26 mouse cellular contexts compared by ENCODE assay signal in the genomic region with DNA sequence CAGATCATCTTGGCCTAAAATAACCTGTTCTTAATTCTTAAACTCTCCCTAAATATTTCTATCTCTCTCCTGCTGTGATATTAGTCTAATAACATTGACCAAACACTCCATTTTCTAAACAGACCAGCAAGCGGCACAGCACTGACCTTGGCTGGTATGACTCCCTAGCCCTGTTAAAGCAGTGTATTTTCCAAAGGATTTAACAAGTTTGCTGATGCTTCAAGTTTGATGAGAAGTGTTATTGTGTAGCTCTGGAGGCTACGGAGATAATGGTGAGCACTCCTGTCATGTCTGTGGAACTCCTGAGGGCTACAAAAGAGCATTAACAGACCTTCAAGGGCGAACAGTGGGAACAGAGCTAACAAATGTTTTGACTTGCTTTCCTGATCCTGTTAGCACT.
DNase-seq lines count a peak whose midpoint lies in the region; ATAC-seq lines count a peak whose summit lies in the region.
"Had no signal": no experiment of that assay in that cellular context is flagged by ENCODE, and none has a peak within 500 bp of the region (broad histone marks: within the 10 kb centered on the region; RNA-seq: fewer than 3 reads in every experiment).

No protein-coding gene starts in this region.

- no peak overlapping the region for H3K4me3 ChIP-seq in forebrain, embryonic 13.5 days
- H3K4me3 ChIP-seq in forebrain, embryonic 10.5 days = no peak overlapping the region
- no peak overlapping the region for H3K4me3 ChIP-seq in midbrain, embryonic 14.5 days (replicated peaks; ENCODE audit: low read depth, low read length)
- no peak overlapping the region for H3K4me3 ChIP-seq in midbrain, embryonic 11.5 days (ENCODE audit: low read depth, low read length)
- H3K4me3 ChIP-seq: limb, embryonic 10.5 days; limb, embryonic 15.5 days; liver, embryonic 13.5 days; megakaryocyte, embryonic 14.5 days; neural tube, embryonic 12.5 days; stomach, embryonic 15.5 days had no signal

- no peak for DNase-seq in forebrain, embryonic 10.5 days (ENCODE audit: extremely low spot score, low spot score)
- DNase-seq in midbrain, embryonic 14.5 days = peak; percentile 38
- DNase-seq in midbrain, embryonic 11.5 days (ENCODE audit: low spot score, missing footprints) = no peak
- peak; percentile 5 for DNase-seq in ovary, postnatal 36 days (ENCODE audit: low spot score)
- no peak for DNase-seq in ovary, postnatal 10 days (ENCODE audit: low spot score)
- DNase-seq in mesoderm, embryonic 11.5 days (ENCODE audit: low read depth, low spot score) = peak; percentile 2
- DNase-seq: cerebellum, adult 8-10 months; cerebellum, postnatal 25 days; gastrocnemius, postnatal 14 days; heart, postnatal 14 days; kidney, adult 9 months; kidney, postnatal 10 days; liver, embryonic 13.5 days; lung, adult 18-20 months; lung, postnatal 4 days; right cerebral cortex, postnatal 14 days had no signal

- WGBS in forebrain, embryonic 13.5 days = 41% methylated on average over 3 of the region's 3 CpGs
- WGBS in forebrain, embryonic 10.5 days = 65% methylated on average over 3 of the region's 3 CpGs
- 43% methylated on average over 3 of the region's 3 CpGs for WGBS in midbrain, embryonic 14.5 days
- 44% methylated on average over 3 of the region's 3 CpGs for WGBS in midbrain, embryonic 11.5 days

- H3K4me2 ChIP-seq in forebrain, embryonic 13.5 days = no peak overlapping the region
- no peak overlapping the region for H3K4me2 ChIP-seq in midbrain, embryonic 14.5 days (ENCODE audit: low read length)
- H3K4me2 ChIP-seq in midbrain, embryonic 11.5 days = no peak overlapping the region
- H3K4me2 ChIP-seq: limb, embryonic 15.5 days; liver, embryonic 13.5 days; neural tube, embryonic 12.5 days; stomach, embryonic 15.5 days had no signal

- no peaks in the 10 kb centered on the region for H3K9me3 ChIP-seq in forebrain, embryonic 13.5 days (replicated peaks)
- no peaks in the 10 kb centered on the region for H3K9me3 ChIP-seq in forebrain, embryonic 10.5 days
- H3K9me3 ChIP-seq in midbrain, embryonic 14.5 days (ENCODE audit: control insufficient read depth, low read length) = no peaks in the 10 kb centered on the region
- H3K9me3 ChIP-seq in midbrain, embryonic 11.5 days (ENCODE audit: control insufficient read depth, low read length) = no peaks in the 10 kb centered on the region
- H3K9me3 ChIP-seq: limb, embryonic 10.5 days; limb, embryonic 15.5 days; liver, embryonic 13.5 days; megakaryocyte, embryonic 14.5 days; neural tube, embryonic 12.5 days; stomach, embryonic 15.5 days had no signal

- H3K27ac ChIP-seq in forebrain, embryonic 13.5 days = no peak overlapping the region
- H3K27ac ChIP-seq in forebrain, embryonic 10.5 days = no peak overlapping the region
- H3K27ac ChIP-seq in midbrain, embryonic 14.5 days (replicated peaks; ENCODE audit: low read depth, low read length) = no peak overlapping the region
- H3K27ac ChIP-seq in midbrain, embryonic 11.5 days (ENCODE audit: low read depth, low read length) = no peak overlapping the region
- H3K27ac ChIP-seq: limb, embryonic 10.5 days; limb, embryonic 15.5 days; liver, embryonic 13.5 days; neural tube, embryonic 12.5 days; stomach, embryonic 15.5 days had no signal

- H3K9ac ChIP-seq in forebrain, embryonic 13.5 days = no peak overlapping the region
- H3K9ac ChIP-seq in midbrain, embryonic 14.5 days (replicated peaks; ENCODE audit: low read length) = no peak overlapping the region
- no peak overlapping the region for H3K9ac ChIP-seq in midbrain, embryonic 11.5 days (ENCODE audit: low read length)
- H3K9ac ChIP-seq: limb, embryonic 15.5 days; liver, embryonic 13.5 days; neural tube, embryonic 12.5 days; stomach, embryonic 15.5 days had no signal

- 0 out of 2 replicates have a peak, but pooled peaks have one; percentile 30 for ATAC-seq in forebrain, embryonic 13.5 days
- no peak; the same call in 1 of the 2 replicates for ATAC-seq in midbrain, embryonic 14.5 days (ENCODE audit: low FRiP score, low TSS enrichment)
- no peak for ATAC-seq in midbrain, embryonic 11.5 days (ENCODE audit: low FRiP score)
- ATAC-seq in erythroid progenitor cell, adult 5-6 weeks (replicated peaks; ENCODE audit: low FRiP score, poor library complexity, severe bottlenecking) = no peak
- ATAC-seq: CD4-positive, CD25-positive, alpha-beta regulatory T cell, adult 4 months; intestine, postnatal 0 days; lung, postnatal 0 days had no signal

- no peaks in the 10 kb centered on the region for H3K27me3 ChIP-seq in forebrain, embryonic 13.5 days
- no peaks in the 10 kb centered on the region for H3K27me3 ChIP-seq in forebrain, embryonic 10.5 days (ENCODE audit: poor library complexity, severe bottlenecking)
- H3K27me3 ChIP-seq in midbrain, embryonic 14.5 days (ENCODE audit: control insufficient read depth, insufficient read depth, low read length) = no peaks in the 10 kb centered on the region
- no peaks in the 10 kb centered on the region for H3K27me3 ChIP-seq in midbrain, embryonic 11.5 days (ENCODE audit: control insufficient read depth, insufficient read depth, low read length)
- H3K27me3 ChIP-seq: limb, embryonic 15.5 days; liver, embryonic 13.5 days; megakaryocyte, embryonic 14.5 days; neural tube, embryonic 12.5 days; stomach, embryonic 15.5 days had no signal

- H3K36me3 ChIP-seq in forebrain, embryonic 13.5 days (ENCODE audit: poor library complexity, severe bottlenecking) = no peaks in the 10 kb centered on the region
- H3K36me3 ChIP-seq in forebrain, embryonic 10.5 days (replicated peaks) = no peaks in the 10 kb centered on the region
- no peaks in the 10 kb centered on the region for H3K36me3 ChIP-seq in midbrain, embryonic 14.5 days (ENCODE audit: control insufficient read depth, insufficient read depth, low read length)
- H3K36me3 ChIP-seq in midbrain, embryonic 11.5 days (ENCODE audit: control insufficient read depth, insufficient read depth, low read length) = no peaks in the 10 kb centered on the region
- H3K36me3 ChIP-seq: limb, embryonic 10.5 days; limb, embryonic 15.5 days; liver, embryonic 13.5 days; neural tube, embryonic 12.5 days; stomach, embryonic 15.5 days had no signal

- no peaks in the 10 kb centered on the region for H3K4me1 ChIP-seq in forebrain, embryonic 13.5 days
- H3K4me1 ChIP-seq in forebrain, embryonic 10.5 days = no peaks in the 10 kb centered on the region
- H3K4me1 ChIP-seq in midbrain, embryonic 14.5 days (ENCODE audit: control insufficient read depth, insufficient read depth, low read length) = peaks cover 18% of the 10 kb centered on the region
- H3K4me1 ChIP-seq in midbrain, embryonic 11.5 days (ENCODE audit: control insufficient read depth, insufficient read depth, low read length) = peaks cover 4% of the 10 kb centered on the region; the same call in 1 of the 2 replicates
- H3K4me1 ChIP-seq: limb, embryonic 10.5 days; limb, embryonic 15.5 days; liver, embryonic 13.5 days; megakaryocyte, embryonic 14.5 days; neural tube, embryonic 12.5 days; stomach, embryonic 15.5 days had no signal

Comparison
In these comparisons a context has a peak if more than half of its experiments do, and no peak if none do; other contexts are left out.
1. DNase-seq: peak in midbrain, embryonic 14.5 days (single experiment), ovary, postnatal 36 days (single experiment) and mesoderm, embryonic 11.5 days (single experiment); none in forebrain, embryonic 10.5 days (single experiment), midbrain, embryonic 11.5 days (single experiment) and ovary, postnatal 10 days (single experiment).